Mouse (Mus musculus) CH12.LX (cell line): ENCODE measurements around the gene Edem2. TPM values are rescaled to one million over a fixed set of nuclear protein-coding genes. Genes with fewer than 3 reads are reported as not detected.
A peak's percentile ranks its signal among the peaks of the same experiment; 100 is the strongest.

Experiments
- DNase-seq: peaks from one replicate; pipeline ENCODE4 v3.0.0-alpha.2; 2013; ENCODE audit errors: extremely low read depth
- H3K27ac ChIP-seq: 2 replicates; pipeline ENCODE4 v1.5.1; 2012; ENCODE audit warnings: low read depth, mild to moderate bottlenecking, control low read depth, moderate library complexity; ENCODE audit not compliant: insufficient read depth
- H3K27me3 ChIP-seq: replicated peaks from 2 replicates; pipeline ENCODE3; 2012; ENCODE audit warnings: inconsistent platforms
- H3K36me3 ChIP-seq, 2 experiments: replicated peaks in 1 of 2; 2 replicates each; pipeline versions ENCODE3 to v1.6.1; 2012; ENCODE audit warnings: inconsistent platforms in 1 of 2, low read length in 1 of 2, mild to moderate bottlenecking in 1 of 2, mixed read lengths in 1 of 2, moderate library complexity in 1 of 2; ENCODE audit not compliant: control insufficient read depth in 1 of 2, insufficient read depth in 1 of 2
- H3K4me1 ChIP-seq, 2 experiments: 2 replicates each; pipeline ENCODE4 v1.6.1; 2012; ENCODE audit warnings: inconsistent platforms in 1 of 2, moderate library complexity in 1 of 2; ENCODE audit not compliant: insufficient read depth in 2 of 2, control insufficient read depth in 1 of 2
- H3K4me2 ChIP-seq: 2 replicates; pipeline ENCODE4 v1.6.1; 2012; ENCODE audit warnings: low read depth, mild to moderate bottlenecking, control low read depth; ENCODE audit not compliant: poor library complexity, insufficient read depth, severe bottlenecking
- H3K4me3 ChIP-seq, 3 experiments: fragments of 150-350 bp in 1 of 3; sonication (generic) in 1 of 3; replicated peaks in 1 of 3; 2 replicates each; pipeline versions ENCODE3 to v1.5.1; 2011 to 2012; ENCODE audit warnings: low read depth in 2 of 3, low read length in 2 of 3, mild to moderate bottlenecking in 2 of 3, moderate library complexity in 2 of 3, control low read depth in 1 of 3, improper control_type of control experiment in 1 of 3, inconsistent platforms in 1 of 3, mixed read lengths in 1 of 3; ENCODE audit not compliant: poor library complexity in 1 of 3
- H3K79me2 ChIP-seq: replicated peaks from 2 replicates; pipeline ENCODE4 v1.6.1; 2012; ENCODE audit warnings: mild to moderate bottlenecking, moderate library complexity; ENCODE audit not compliant: control insufficient read depth, poor library complexity, insufficient read depth, severe bottlenecking; ENCODE audit errors: extremely low read depth
- H3K9ac ChIP-seq: 2 replicates; pipeline ENCODE4 v1.6.1; 2012; ENCODE audit warnings: low read depth, mild to moderate bottlenecking, control low read depth, moderate library complexity; ENCODE audit not compliant: insufficient read depth
- H3K9me3 ChIP-seq: replicated peaks from 2 replicates; pipeline ENCODE3; 2012; ENCODE audit warnings: low read length, inconsistent platforms, mixed read lengths
- BHLHE40 ChIP-seq: IDR thresholded peaks from 2 replicates; pipeline ENCODE4 v1.6.1; 2011; ENCODE audit warnings: mild to moderate bottlenecking, low read depth, low read length, improper control_type of control experiment
- CHD1 ChIP-seq: IDR thresholded peaks from 2 replicates; pipeline ENCODE4 v1.6.1; 2012; ENCODE audit warnings: low read depth, low read length, improper control_type of control experiment, inconsistent platforms
- CTCF ChIP-seq, 2 experiments: IDR thresholded peaks in 1 of 2; conservative IDR thresholded peaks in 1 of 2; 2 replicates each; pipeline ENCODE4 v1.5.1; 2011 to 2012; ENCODE audit warnings: low read depth in 2 of 2, low read length in 2 of 2, improper control_type of control experiment in 1 of 2, inconsistent platforms in 1 of 2, mild to moderate bottlenecking in 1 of 2, moderate library complexity in 1 of 2
- E2F4 ChIP-seq: IDR thresholded peaks from 2 replicates; pipeline ENCODE4 v1.6.1; 2011; ENCODE audit warnings: low read depth, low read length, improper control_type of control experiment; ENCODE audit not compliant: insufficient replicate concordance
- ELF1 ChIP-seq: IDR thresholded peaks from 2 replicates; pipeline ENCODE4 v1.6.1; 2014; ENCODE audit warnings: low read depth, mild to moderate bottlenecking, inconsistent platforms, low read length, improper control_type of control experiment
- EP300 ChIP-seq: IDR thresholded peaks from 2 replicates; pipeline ENCODE4 v1.6.1; 2011; ENCODE audit warnings: low read length, improper control_type of control experiment
- GABPA ChIP-seq: IDR thresholded peaks from 2 replicates; pipeline ENCODE4 v1.6.1; 2012; ENCODE audit warnings: low read depth, low read length, improper control_type of control experiment, inconsistent platforms; ENCODE audit not compliant: insufficient replicate concordance
- HCFC1 ChIP-seq: IDR thresholded peaks from 2 replicates; pipeline ENCODE4 v1.6.1; 2012; ENCODE audit warnings: low read depth, mild to moderate bottlenecking, inconsistent platforms, low read length, improper control_type of control experiment
- IRF4 ChIP-seq: IDR thresholded peaks from 2 replicates; pipeline ENCODE4 v1.6.1; 2014; ENCODE audit warnings: low read depth, mild to moderate bottlenecking, inconsistent platforms, low read length, improper control_type of control experiment
- JUN ChIP-seq: IDR thresholded peaks from 2 replicates; pipeline ENCODE4 v1.6.1; 2011; ENCODE audit warnings: low read depth, mild to moderate bottlenecking, low read length, improper control_type of control experiment, moderate library complexity; ENCODE audit not compliant: insufficient read depth
- JUND ChIP-seq: conservative IDR thresholded peaks from 2 replicates; pipeline ENCODE4 v1.6.1; 2011; ENCODE audit warnings: low read depth, low read length, improper control_type of control experiment
- KAT2A ChIP-seq: IDR thresholded peaks from 2 replicates; pipeline ENCODE4 v1.6.1; 2012; ENCODE audit warnings: low read length, improper control_type of control experiment, inconsistent platforms; ENCODE audit not compliant: insufficient replicate concordance
- MAFK ChIP-seq: IDR thresholded peaks from 2 replicates; pipeline ENCODE4 v1.6.1; 2011; ENCODE audit warnings: low read length, improper control_type of control experiment; ENCODE audit not compliant: insufficient replicate concordance
- MAX ChIP-seq: IDR thresholded peaks from 2 replicates; pipeline ENCODE4 v1.6.1; 2011; ENCODE audit warnings: low read length, improper control_type of control experiment
- MAZ ChIP-seq: IDR thresholded peaks from 2 replicates; pipeline ENCODE4 v1.6.1; 2012; ENCODE audit warnings: low read depth, mild to moderate bottlenecking, inconsistent platforms, low read length, improper control_type of control experiment, moderate library complexity
- MEF2A ChIP-seq: IDR thresholded peaks from 2 replicates; pipeline ENCODE4 v1.6.1; 2014; ENCODE audit warnings: low read depth, mild to moderate bottlenecking, inconsistent platforms, low read length, improper control_type of control experiment, borderline replicate concordance
- MXI1 ChIP-seq: IDR thresholded peaks from 2 replicates; pipeline ENCODE4 v1.6.1; 2011; ENCODE audit warnings: mild to moderate bottlenecking, low read depth, low read length, improper control_type of control experiment
- NELFE ChIP-seq: IDR thresholded peaks from 2 replicates; pipeline ENCODE4 v1.6.1; 2011; ENCODE audit warnings: low read depth, low read length, improper control_type of control experiment
- NRF1 ChIP-seq: IDR thresholded peaks from 2 replicates; pipeline ENCODE4 v1.6.1; 2014; ENCODE audit warnings: low read depth, mild to moderate bottlenecking, inconsistent platforms, low read length, improper control_type of control experiment, moderate library complexity
- POLR2AphosphoS2 ChIP-seq: IDR thresholded peaks from 2 replicates; pipeline ENCODE4 v1.6.1; 2011; ENCODE audit warnings: low read depth, low read length, improper control_type of control experiment
- RAD21 ChIP-seq: IDR thresholded peaks from 2 replicates; pipeline ENCODE4 v1.6.1; 2011; ENCODE audit warnings: low read depth, mild to moderate bottlenecking, low read length, improper control_type of control experiment, moderate library complexity
- SIN3A ChIP-seq: IDR thresholded peaks from 2 replicates; pipeline ENCODE4 v1.6.1; 2012; ENCODE audit warnings: low read length, improper control_type of control experiment, inconsistent platforms
- SMC3 ChIP-seq: IDR thresholded peaks from 2 replicates; pipeline ENCODE4 v1.6.1; 2011; ENCODE audit warnings: low read depth, low read length, improper control_type of control experiment
- TBP ChIP-seq: conservative IDR thresholded peaks from 2 replicates; pipeline ENCODE4 v1.6.1; 2011; ENCODE audit warnings: low read depth, low read length, improper control_type of control experiment
- TCF12 ChIP-seq: IDR thresholded peaks from 2 replicates; pipeline ENCODE4 v1.6.1; 2014; ENCODE audit warnings: low read depth, mild to moderate bottlenecking, inconsistent platforms, low read length, improper control_type of control experiment
- USF1 ChIP-seq: IDR thresholded peaks from 2 replicates; pipeline ENCODE4 v1.6.1; 2014; ENCODE audit warnings: low read depth, mild to moderate bottlenecking, inconsistent platforms, low read length, improper control_type of control experiment
- ZC3H11A ChIP-seq: IDR thresholded peaks from 2 replicates; pipeline ENCODE4 v1.6.1; 2012; ENCODE audit warnings: low read depth, mild to moderate bottlenecking, inconsistent platforms, low read length, improper control_type of control experiment
- ZKSCAN1 ChIP-seq: IDR thresholded peaks from 2 replicates; pipeline ENCODE4 v1.6.1; 2012; ENCODE audit warnings: low read depth, inconsistent platforms, low read length, improper control_type of control experiment, borderline replicate concordance
- ZMIZ1 ChIP-seq: IDR thresholded peaks from 2 replicates; pipeline ENCODE4 v1.6.1; 2012; ENCODE audit warnings: low read depth, mild to moderate bottlenecking, inconsistent platforms, low read length, improper control_type of control experiment
- dilution Hi-C: fragments of 300-500 bp; cut with MboI; formaldehyde crosslinking; loops from 2 replicates; pipeline ENCODE4 v1.14.3; 2020; ENCODE audit warnings: low sequenced_read_pairs; ENCODE audit not compliant: extremely low pct_unique_long_range_greater_than_20kb, extremely low pct_ligation_motif_present
- in situ Hi-C: fragments of 300-500 bp; cut with MboI; formaldehyde crosslinking; loops from 3 replicates; pipeline ENCODE4 v1.14.3; 2019; ENCODE audit warnings: low sequenced_read_pairs, low pct_ligation_motif_present, low pct_unique_long_range_greater_than_20kb, mixed read lengths
- polyA plus RNA-seq: library from polyadenylated mRNA; unstranded; fragments of >175 nt; gene quantifications from 2 replicates; pipeline ENCODE4 v1.2.1, GENCODE M21; 2012; ENCODE audit warnings: low read depth; ENCODE audit not compliant: insufficient read length
- total RNA-seq, 2 experiments: library from RNA; depleted of rRNA; stranded (reverse); fragments of 300-350 nt in 1 of 2; fragments of >200 nt in 1 of 2; gene quantifications; 2 replicates each; pipeline ENCODE4 v1.2.3; 2012 to 2014

Gene Edem2
- total and polyA plus RNA-seq, 3 experiments = 42.5 to 71.8 (median 48.7) TPM

DNA sequence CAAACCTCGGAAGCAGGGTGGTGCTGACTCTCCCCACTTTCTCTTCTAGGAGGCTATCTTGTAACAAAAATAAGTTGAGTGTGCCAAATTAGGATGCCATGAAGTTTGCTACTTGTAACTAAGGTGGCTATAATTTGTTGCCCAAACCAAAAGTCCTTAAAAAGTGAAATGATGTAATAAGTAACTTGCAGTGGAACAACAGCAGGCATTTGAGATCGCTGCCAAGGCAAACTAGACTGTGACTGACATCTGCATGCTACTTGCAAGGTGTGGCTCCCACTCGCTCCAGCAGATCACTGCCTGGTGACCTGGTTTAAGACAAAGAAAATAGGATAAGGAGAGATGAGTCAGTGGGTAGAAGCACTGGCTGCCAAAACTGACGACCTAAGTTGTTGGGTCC, 36.1 kb downstream of the Edem2 start:
- DNase-seq = no peak
- Histone ChIP-seq H3K4me3 (no peak overlapping the region), H3K27me3 (no peaks in the 10 kb centered on the region), H3K4me1 (peaks cover 2 to 28% of the 10 kb centered on the region in 2 experiments; a peak in 2 of 4 replicates), H3K36me3 (peaks cover 0 to 2% of the 10 kb centered on the region in 2 experiments), H3K4me2 (no peak overlapping the region), H3K9me3 (no peaks in the 10 kb centered on the region), H3K27ac (no peak overlapping the region), H3K79me2 (peaks cover 28% of the 10 kb centered on the region), H3K9ac (no peak overlapping the region)
- dilution Hi-C loops = no loop called here
- in situ Hi-C loops = loop anchor here (25.0 kb wide), 1 partner anchor 244 kb away; the partner anchor contains the start of genes Gdf5, Gm15557 and Uqcc1
- TF ChIP-seq TCF12 (no peak), ELF1 (no peak), NRF1 (no peak), E2F4 (no peak), BHLHE40 (no peak)

- Histone ChIP-seq H3K27me3 (no peaks in the 10 kb centered on the region), H3K27ac (peak within 1 kb of the TSS; percentile 56), H3K4me3 (peak within 1 kb of the TSS; percentile 80 to 98 (median 98)), H3K4me2 (peak within 1 kb of the TSS; percentile 93), H3K9ac (peak within 1 kb of the TSS; percentile 87), H3K9me3 (no peaks in the 10 kb centered on the region), H3K4me1 (peaks cover 2 to 37% of the 10 kb centered on the region in 2 experiments; a peak in 2 of 4 replicates), H3K36me3 (peaks cover 0 to 11% of the 10 kb centered on the region in 2 experiments), H3K79me2 (peaks cover 28% of the 10 kb centered on the region)
- dilution Hi-C loops = no loop called here
- peak; percentile 92 for DNase-seq
- in situ Hi-C loops = loop anchor here (25.0 kb wide), 1 partner anchor 245 kb away; the partner anchor contains the start of genes Gdf5, Gm15557 and Uqcc1
- TF ChIP-seq NELFE (peak; percentile 90), CTCF (conservative IDR thresholded peaks at IDR 0.05 in 1 of 2, IDR thresholded peaks at IDR 0.05 in 1 of 2; ENCODE audit: low read depth in 2 of 2, low read length in 2 of 2) (peak; percentile 72 to 81), RAD21 (peak; percentile 28), IRF4 (peak; percentile 52), TBP (peak; percentile 56; the same call in 1 of the 2 replicates), POLR2AphosphoS2 (no peak; the same call in 1 of the 2 replicates), E2F4 (no peak), HCFC1 (peak; percentile 98), SIN3A (no peak), ELF1 (peak; percentile 93), MAFK (no peak), KAT2A (peak; percentile 95; the same call in 1 of the 2 replicates), JUN (no peak), ZMIZ1 (peak; percentile 76; the same call in 1 of the 2 replicates), MAZ (no peak), MXI1 (peak; percentile 70; the same call in 1 of the 2 replicates), MAX (peak; percentile 85), ZKSCAN1 (no peak), EP300 (no peak), SMC3 (0 out of 2 replicates have a peak, but pooled peaks have one; percentile 2), MEF2A (peak; percentile 48; the same call in 1 of the 2 replicates), NRF1 (peak; percentile 43), JUND (no peak), CHD1 (no peak), GABPA (peak; percentile 12; the same call in 1 of the 2 replicates), ZC3H11A (no peak), USF1 (peak; percentile 25; the same call in 1 of the 2 replicates), TCF12 (peak; percentile 74)
Observed at GRCm38 (mm10) chr2:155691723-155692493, 37.4 kb downstream of the Edem2 start, which contains the start of gene Trpc4ap. Gene Trpc4ap, minus strand, starts transcription at chr2:155692384.
